Mouse (Mus musculus) CD4-positive helper T cell, adult 2 months (primary cell): ENCODE data around the gene Aff1.

ENCODE experiments used
- DNase-seq: peaks from one replicate; pipeline ENCODE4 v3.0.0-alpha.2; 2012; ENCODE audit warnings: low read depth, missing footprints, low spot score

The Aff1 gene

GRCm38 (mm10) chr5:103749465-103750285 is 57.5 kb downstream of the Aff1 start:
- no peak for DNase-seq

GRCm38 (mm10) chr5:103752665-103753510 is 60.7 kb downstream of the Aff1 start:
- DNase-seq: peak; percentile 83

GRCm38 (mm10) chr5:103753511-103754329 is 61.5 kb downstream of the Aff1 start:
- DNase-seq: peak; percentile 91

- DNase-seq: peak; percentile 72
These were observed 62.4 kb downstream of the Aff1 start for GRCm38 (mm10) chr5:103754330-103755134.

GRCm38 (mm10) chr5:103755135-103755487 is 62.9 kb downstream of the Aff1 start:
- DNase-seq: no peak

- peak; percentile 58 for DNase-seq
These were observed 64.1 kb downstream of the Aff1 start for GRCm38 (mm10) chr5:103756231-103756714.

- no peak for DNase-seq
These were observed 66.3 kb downstream of the Aff1 start for GRCm38 (mm10) chr5:103758491-103758890.

- no peak for DNase-seq
These were observed 67.6 kb downstream of the Aff1 start for GRCm38 (mm10) chr5:103759489-103760424.

GRCm38 (mm10) chr5:103760425-103761131 is 68.4 kb downstream of the Aff1 start:
- DNase-seq: peak; percentile 65

- no peak for DNase-seq
These were observed 69.6 kb downstream of the Aff1 start for GRCm38 (mm10) chr5:103761754-103762153.

- DNase-seq: no peak
These were observed 70.7 kb downstream of the Aff1 start for GRCm38 (mm10) chr5:103762850-103763254.

GRCm38 (mm10) chr5:103765356-103765755 is 73.2 kb downstream of the Aff1 start:
- DNase-seq: no peak

- peak; percentile 27 for DNase-seq
These were observed 73.7 kb downstream of the Aff1 start for GRCm38 (mm10) chr5:103765758-103766431.

- DNase-seq: no peak
These were observed 74.2 kb downstream of the Aff1 start for GRCm38 (mm10) chr5:103766432-103766815.

GRCm38 (mm10) chr5:103768961-103769360 is 76.8 kb downstream of the Aff1 start:
- no peak for DNase-seq

GRCm38 (mm10) chr5:103769701-103770100 is 77.5 kb downstream of the Aff1 start:
- DNase-seq: no peak

GRCm38 (mm10) chr5:103770447-103771222 is 78.5 kb downstream of the Aff1 start:
- no peak for DNase-seq

- DNase-seq: no peak
These were observed 79.2 kb downstream of the Aff1 start for GRCm38 (mm10) chr5:103771380-103771779.
